Mouse (Mus musculus): Measurements from ENCODE around the gene Cpped1.

Gene Cpped1

DNA sequence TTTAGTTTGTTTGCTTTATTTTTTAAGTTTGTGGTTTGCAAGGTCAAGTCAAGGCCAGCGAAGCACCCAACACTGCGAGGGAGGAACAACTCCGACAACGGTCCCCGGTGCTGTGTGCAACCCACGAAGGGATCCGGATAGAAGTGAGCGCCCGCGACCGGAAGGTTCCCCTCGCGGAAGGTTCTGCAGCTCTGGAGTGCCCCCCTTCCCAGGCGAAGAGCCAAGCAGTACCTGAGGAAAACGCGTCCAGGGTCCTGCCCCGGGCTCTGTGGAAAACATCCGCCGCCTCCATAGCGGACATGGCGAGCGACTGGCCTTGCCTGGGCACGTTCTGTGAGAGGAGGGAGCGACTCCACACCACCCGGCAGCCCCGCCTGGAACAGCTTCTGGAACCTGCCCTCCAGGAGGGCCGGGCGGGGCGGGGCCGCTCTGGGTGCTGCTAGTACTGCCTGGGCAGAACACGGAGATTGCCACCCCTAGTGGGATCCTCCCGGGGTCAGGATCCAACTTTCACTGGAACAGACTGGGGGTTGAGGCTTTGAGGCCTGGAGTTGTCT lies at the start of gene Cpped1:
Gene Cpped1 (minus strand): TSS at position 411 of the 557 bp plus-strand sequence.
- peak; percentile 93 for DNase-seq

DNA sequence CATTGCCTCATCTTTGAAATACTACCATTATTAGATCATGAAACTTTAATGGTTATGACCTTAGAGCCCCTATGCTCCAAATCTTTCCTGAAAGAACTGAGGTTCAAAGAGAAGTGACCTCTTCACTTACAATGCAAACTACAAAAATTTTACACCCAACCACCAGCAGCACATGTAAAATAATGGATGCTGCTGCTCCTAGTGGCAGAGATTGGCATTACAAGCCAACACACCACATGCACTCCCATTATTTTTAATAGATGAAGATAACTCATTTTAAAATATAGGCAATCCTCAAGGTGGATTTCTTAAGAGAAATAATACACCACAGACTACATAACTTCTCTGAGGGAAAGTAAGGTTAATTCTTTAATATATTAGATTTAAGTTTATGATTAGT lies 31.2 kb upstream of the Cpped1 start:
- DNase-seq: peak; percentile 61

DNA sequence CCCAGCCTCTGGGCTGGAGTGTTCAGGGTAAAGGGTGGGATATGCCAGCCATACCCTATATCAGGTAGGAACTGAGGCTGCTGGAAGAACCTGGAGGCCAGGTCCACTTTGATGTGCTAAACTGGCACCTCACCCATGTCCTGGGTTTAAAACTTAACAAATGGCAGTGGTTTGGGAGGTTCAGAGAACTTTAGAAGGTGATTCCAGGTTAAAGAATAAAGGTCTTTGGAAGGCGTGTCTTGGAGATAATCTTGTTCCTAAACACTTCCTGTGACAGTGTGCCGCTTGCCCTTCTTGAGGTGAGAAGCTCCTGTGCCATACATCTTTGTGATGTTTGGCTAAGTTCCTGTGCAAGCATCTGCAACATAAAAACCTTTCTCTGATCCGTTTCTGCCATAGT lies 1.6 kb upstream of the Cpped1 start:
- no peak for DNase-seq

DNA sequence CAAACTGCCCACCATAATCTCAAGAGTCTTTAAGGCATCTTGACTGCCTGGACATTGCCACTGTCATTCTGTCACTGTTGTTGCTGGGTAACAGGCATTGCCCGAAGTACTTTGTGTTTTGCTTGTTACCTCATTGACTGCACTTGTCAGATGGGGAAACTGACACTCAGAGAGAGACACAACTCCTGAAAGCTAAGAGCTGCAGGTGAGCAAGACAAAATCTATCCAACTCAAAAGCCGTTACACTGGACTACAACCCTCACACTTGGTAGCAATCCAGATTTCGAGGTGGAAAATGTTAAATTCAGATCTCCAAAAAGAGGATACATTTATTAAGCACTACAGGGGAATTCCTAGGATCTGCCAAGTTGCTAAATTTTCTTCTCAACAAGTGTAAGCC lies 572 bp upstream of the Cpped1 start:
- DNase-seq: no peak

DNA sequence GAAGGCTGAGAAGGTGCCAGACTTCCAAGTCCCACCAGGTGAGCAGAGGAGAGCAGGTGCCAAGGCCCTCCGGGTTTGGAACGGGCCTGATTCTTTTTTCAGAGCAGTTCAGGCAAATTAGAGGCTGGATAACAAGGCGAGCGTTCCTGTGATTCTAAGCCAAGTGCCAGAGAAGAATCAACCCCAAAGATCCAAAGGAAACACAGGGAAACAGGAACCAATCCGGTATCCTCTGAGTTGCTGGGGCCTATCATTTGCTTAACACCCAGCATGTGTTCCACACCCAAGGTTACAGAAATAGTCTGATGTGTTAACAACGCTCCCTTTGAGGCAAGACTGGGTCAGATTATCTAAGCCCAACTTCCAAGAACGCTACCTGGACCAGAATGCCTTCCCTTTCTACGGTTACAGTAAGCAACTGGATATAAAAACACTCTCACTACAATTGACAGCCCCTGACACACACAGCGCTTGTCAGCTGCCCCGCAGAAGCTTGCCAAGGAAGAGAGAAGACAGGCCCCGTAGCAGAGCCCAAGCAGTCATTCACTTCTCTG lies 707 bp downstream of the Cpped1 start:
- DNase-seq: no peak

DNA sequence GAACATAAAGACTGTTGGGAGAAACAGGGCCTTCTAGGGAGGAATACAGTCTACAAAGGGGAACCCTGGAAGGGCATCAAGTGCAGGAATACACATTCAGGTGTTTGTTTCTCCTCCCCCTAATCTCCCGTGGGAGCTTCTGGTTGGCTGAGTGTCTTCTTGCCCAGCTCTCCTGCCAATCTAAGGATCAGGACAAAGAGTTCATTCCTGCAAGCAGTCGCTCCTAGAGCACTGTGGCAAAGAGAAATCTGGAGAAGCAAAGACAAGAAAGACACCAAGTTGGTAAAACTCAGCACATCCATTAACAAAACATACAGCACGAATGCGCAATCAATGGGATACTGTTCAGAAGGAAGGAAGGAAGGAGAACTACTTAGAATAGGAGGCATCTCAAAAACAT lies 1.4 kb downstream of the Cpped1 start:
- DNase-seq: no peak

DNA sequence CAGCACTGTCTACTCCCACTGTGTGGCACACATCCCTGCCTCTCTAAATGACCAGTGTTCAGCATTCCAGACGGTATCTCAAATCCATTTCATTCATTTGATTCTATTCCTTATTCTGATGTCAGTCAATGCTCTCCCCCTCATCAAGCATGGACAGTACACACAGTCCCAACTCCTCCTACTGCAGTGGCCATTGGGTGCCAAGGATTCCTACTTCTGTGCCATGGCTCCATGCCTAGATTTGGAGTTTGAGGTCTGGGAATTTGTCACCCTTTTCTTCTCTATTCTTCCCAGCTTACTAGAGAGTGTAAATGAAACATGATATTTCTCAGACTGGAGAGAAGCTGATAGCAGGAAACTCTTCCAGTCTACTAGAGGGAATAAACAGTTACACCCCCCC lies 2.3 kb downstream of the Cpped1 start:
- no peak for DNase-seq

DNA sequence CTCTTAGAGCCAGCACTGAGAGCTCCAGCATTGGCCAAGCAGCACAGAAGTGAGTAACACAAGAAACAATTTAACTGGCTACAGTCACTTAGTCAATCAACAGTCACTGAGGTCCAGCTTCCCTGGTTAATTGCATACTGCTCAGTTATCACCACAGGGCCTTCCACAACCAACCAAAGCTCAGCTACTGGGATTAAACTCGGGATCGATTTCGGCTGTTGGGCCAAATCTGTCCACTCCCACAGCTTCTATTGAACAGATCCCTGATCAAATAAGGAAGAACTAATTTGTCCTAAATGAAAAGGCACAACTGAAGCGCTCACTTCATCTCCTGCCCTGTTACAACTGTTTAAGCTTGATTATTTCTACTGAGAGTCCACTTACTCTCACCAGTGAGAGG lies 4.0 kb downstream of the Cpped1 start:
- DNase-seq: no peak

DNA sequence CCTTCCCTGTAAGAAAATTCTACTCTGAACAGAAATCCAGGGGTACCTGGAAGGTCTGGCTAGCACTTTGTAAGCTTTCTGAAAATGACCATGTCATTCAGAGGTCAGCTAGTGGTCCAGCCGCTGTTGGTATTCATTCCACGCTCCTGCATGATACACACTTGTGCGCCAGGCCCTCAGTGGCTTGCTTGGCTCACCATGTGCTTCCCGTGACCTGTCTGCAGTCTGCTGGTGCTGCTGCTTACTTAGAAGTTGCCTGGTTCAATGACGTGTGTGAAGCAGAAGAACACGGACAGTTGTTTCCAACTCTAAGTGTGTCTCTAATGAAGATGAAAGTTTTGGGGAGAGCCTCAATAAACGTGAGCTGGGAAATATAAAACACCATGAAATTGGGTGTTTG lies 7.2 kb downstream of the Cpped1 start:
- DNase-seq: no peak

DNA sequence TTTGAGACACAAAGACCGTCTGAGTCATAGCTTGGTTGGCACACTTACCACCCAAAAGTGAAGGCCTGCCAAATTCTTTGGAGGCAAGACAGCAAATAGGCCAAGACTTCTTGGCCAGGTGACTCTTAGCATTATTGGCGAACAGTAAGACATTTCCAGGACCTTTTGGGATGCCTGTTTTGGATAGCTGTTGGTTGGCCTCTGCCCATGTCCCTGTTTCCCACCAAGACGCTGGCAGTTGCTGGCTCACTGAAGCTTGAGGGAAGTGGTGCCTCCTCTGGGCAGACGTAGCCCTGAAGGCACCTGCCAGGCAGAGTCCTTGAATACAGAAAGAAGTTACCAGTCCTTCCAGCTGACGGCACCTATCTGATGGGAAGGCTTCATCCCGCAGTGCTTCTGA lies 8.9 kb downstream of the Cpped1 start:
- no peak for DNase-seq

DNA sequence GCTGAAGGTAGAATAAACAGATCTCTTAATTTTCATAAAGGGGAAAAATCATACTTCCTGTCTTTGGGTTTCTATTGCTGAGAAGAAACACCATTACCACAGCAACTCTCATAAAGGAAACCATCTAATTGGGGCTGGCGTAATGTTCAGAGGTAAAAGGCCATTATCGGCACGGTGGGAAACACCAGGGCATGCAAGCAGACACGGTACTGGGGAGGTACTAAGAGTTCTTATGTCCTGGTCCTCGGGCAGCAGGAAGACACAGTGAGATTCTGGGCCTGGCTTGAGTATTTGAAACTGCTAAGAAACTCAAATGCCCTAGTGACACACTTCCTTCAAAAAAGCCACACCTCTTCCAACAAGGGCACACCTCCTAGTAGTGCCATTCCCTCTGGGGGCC lies 12.8 kb downstream of the Cpped1 start:
- DNase-seq: no peak

DNA sequence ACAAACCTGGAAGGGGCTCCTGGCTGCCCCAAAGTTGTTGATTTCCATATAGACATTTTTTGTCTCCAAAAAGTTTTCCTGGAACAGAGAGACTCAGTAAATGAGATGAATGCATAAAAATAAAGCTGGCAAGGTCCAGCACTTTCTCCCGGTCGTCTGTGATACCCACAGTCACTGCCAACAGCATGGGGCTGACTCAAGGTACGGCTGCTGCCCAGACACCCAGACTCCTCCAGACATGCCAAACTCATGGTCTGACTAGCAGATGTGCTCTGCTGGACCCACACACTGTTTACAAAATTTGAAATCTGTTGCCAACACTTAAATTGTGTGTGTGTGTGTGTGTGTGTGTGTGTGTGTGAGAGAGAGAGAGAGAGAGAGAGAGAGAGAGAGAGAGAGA lies 14.4 kb downstream of the Cpped1 start:
- DNase-seq: no peak

DNA sequence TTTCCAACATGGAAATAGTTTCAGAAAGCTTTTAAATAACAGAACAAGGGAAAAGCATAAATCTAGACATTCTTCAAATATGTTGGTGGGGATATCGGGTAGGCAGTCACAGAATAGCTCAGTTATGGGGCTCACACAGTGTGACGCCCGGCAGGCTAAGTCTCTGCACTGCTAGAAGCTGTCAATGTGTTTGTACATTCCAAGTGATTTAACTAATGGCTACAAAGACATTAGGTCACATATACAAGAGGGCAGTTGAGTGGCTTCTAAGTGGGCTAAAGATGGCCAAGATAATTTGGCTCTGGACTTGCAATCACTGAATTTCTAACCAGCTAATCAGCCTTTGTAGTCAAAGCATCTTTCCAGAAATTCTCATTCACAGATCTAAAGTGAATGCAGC lies 19.1 kb downstream of the Cpped1 start:
- no peak for DNase-seq

DNA sequence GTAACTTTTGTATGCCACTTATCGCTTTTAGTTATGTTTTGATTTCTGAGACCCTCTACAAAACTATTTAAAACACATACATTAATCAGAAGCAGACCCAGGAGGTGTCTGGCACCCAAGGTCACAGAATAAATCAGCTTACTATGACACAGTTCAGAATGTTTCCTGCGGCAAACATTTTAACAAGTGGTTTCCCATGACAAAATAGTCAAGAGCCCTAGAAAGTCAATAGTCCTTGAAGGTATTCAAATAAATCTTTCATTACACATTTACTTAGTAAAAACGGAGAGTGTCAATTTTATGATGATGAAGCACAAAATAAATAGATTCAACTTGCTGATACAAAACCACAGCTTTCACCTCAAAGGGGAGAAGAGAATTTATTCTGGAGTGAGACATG lies 19.5 kb downstream of the Cpped1 start:
- no peak for DNase-seq

DNA sequence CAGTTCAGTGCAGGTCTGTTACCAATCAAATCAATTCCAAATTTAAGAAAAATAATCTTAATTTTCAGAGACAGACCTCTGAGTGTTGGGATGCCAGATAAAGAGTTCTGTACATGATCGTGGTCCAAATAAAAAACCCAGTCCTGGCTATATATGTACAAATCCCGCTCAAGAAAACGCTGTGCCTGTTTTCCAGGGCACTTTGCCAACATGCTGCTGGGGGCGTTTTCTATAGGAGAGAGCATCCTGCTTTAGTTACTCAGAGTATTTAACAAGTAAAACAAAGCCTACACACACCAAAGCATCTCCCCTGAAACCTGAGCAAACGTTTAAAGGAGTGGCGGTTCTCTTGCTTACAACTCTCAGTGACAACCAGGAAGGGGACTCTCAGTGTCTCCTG lies 27.4 kb downstream of the Cpped1 start:
- DNase-seq: no peak

DNA sequence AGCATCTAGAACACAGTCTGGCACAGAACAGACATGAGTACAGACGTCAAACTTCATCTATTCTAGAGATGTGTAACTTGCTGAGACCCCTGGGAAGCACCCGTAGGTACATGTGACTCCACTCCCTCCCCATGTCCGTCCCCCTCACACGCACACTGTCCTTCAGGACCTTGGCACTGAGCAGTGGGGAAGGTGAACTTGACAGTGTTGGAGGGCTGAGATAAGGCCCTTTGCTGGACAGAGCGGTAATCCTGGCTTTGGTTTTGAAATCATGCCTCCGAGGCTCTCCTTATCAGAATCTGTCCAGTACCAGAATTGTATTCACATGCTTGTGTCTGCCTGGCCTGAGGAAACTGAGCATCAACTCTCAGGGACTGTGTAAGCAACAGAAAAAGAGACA lies 28.8 kb downstream of the Cpped1 start:
- no peak for DNase-seq

DNA sequence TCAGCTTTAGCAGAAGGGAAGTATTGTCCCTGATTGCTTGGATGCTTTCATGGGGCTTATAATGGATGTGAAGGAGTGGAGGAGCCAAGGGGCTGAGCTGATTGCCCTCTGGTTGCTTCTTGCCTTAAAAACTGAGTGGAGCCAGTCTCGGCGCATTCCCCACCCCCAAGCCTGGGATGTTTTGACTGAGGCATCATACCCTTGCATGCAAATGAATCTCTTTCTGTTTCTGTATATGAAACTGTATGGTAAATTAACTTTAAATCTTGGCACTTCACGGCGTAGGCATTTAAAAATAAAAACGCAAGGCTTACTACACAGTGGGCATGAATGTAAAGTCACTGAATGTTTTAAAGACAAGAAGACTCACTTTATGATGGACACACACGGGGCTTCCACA lies 30.0 kb downstream of the Cpped1 start:
- DNase-seq: no peak

DNA sequence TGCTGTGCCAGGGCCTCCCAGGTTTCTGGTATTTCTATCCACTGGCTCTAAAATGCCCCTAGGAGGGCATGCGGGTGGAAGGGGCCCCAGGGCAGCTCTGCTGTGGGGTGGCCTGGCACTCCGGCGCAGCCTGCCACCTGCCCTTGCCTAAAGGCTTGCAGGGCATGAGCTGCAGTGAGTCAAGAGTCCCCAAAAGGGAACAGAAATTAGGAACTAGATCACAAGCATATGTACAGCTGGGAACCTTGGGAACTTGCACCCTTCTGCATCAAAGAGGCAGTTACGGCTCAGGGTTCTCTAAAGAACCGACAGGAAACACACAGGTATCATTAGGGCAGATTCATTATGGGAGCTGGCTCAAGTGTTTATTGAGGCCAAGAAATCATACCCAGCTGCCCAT lies 34.0 kb downstream of the Cpped1 start:
- DNase-seq: no peak

DNA sequence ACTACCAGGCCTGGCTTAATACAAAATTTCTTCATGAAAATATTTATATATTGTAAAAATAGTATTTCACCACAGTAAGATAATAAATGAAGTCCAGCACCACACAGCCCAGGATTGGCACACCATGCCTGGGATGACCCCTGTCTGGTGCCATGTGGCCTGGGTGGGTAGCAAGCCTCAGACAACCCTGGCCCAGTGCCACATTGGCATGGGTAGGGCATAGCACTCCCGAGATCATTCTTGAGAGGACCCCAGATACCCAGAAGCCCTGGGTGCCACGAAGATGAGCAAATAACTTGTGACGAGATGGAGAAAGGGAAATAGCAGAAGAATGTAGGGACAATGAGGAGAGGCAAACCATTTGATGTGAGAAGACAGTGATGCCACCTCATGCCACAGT lies 36.0 kb downstream of the Cpped1 start:
- no peak for DNase-seq

DNA sequence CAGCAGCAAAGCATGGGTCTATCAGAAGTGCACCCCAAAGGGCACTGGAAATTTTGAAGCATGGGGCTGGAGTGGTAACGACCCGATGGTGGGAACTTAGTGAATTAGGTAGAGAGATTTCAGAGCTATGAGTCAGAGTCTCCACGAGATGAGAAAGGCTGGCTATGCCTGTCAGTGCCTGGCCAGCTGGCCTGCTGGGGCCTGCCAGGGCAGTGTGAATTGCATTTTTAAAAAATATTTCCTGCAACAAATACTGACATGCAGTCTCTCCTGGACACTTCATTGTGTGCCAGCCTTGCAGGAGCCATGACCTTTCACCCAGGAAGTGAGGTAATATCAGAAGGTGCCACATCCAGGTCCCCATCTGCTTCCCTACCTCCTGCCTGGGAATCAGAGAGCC lies 40.8 kb downstream of the Cpped1 start:
- no peak for DNase-seq

DNA sequence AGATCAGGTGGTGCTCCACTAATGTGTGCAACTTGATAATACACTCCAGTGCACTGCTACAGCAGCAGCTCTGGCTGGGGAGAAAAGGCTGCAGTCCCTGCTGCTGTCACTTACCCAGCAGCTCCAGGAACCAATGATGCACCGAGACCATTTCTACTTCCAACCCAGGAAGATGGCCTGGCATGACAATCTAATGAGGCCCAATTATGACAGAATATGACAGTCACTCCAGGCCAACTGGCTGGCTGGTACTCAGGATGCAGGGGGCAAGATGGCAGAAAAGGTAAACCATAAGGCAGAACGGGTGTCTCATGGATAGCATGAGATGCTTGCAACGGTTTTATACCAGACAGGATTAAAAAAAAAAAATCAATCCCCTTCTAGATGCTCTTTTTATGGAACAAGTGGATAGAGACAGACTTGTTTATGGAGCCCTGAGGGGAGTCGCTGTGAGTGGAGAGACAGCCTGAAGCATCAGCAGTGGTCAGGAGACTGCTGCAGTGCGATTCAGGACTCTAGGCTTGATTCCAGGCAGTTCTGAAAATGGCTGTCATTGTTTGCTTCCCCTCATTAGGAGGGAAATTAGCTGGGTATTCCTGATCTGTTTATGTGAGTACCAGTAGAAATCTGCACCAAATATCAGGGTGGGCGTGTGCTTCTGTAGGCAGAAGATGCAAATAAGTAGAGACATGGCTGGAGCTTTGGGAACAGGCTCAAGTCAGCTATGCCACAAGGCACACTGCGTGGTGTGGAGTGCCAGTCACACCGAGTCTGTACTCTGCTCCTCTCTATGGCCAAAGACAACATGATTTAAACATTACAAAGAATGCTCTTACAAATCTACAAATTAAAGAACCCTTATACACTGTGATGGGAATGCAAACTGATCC lies 56.3 kb downstream of the Cpped1 start:
- no peak for DNase-seq

DNA sequence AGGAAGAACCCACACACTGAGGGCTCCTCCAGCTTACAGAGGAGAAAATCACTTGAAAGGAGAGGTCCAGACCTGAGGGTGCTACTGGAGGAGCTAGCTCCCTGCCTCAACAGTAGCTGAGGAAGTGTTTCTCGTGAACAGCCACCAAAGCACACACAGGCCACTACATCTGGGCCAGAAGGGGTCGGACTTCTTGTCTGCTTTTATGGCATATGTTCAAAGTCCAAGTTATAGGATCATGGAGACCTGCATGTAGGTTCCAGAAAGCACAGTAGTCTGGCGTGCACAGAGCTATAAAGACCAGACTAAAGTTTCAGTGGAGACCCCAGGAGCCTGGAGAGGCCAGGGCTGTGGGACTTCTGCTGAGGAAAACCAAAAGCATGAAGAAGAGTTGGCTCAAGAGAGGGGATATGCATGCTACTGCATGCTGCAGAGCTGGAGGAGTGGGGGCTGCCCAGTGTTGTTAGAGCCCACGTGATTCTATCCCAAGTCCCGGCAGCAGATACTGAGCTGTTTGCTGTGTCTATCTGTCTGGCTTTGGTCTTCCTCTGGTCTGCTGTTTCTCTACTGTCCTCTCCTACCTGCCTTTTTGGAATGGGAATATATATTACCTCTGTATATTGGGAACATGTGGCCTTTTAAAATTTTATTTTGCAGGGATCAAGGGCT lies 60.1 kb downstream of the Cpped1 start:
- DNase-seq: no peak

DNA sequence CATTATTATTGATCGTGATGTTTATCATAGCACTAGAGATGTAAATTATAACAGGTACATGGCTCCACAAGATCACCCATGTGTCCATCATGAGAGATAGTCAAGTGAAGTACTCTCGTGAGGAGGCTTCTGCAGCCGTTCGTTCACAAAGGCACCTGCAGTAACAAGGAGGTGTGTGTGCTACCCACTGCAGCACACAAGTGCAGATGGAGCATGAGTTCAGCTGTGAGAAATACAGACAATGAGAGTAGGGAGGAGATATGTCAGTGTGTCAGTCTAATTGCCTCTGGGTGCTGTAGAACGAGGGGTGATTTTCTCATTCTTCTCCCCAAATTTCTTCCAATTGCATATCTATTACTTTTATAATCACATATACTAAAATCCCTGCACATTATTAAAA lies 63.9 kb downstream of the Cpped1 start:
- DNase-seq: no peak

DNA sequence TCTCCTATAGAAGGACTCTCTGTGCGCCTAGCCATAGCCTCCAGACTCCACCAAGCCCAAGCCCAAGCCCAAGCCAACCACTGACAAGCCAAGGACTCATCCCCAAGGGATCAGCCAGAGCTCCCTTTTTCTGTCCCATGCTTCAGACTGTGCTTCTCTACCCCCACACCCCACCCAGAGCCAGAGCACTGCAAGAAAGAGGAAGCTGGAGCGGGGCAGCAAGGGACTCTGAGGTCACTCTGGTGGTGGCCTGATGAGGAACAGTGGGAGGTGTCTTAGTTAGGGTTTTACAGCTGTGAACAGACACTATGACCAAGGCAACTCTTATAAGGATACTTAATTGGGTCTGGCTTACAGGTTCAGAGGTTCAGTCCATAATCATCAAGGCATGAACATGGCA lies 65.8 kb downstream of the Cpped1 start:
- DNase-seq: no peak

Data from lung, postnatal 10 days (tissue).